Mouse (Mus musculus) liver, embryonic 12.5 days (tissue): ENCODE measurements around the gene Esf1. TPM values are rescaled to one million over a fixed set of nuclear protein-coding genes. Genes with fewer than 3 reads are reported as not detected.
"Not testable (repeated sequence)": the region's sequence is repeated elsewhere in the genome, so short reads cannot be mapped to it uniquely, and the experiment has no call there.

Experiments used
- ATAC-seq: fragments of 200-750 bp; cut with Nextera tagmentation; 2 replicates; pipeline ENCODE4 v1.8.0; 2017; ENCODE audit warnings: moderate number of reproducible peaks, mild to moderate bottlenecking, moderate library complexity
- H3K27ac ChIP-seq: fragments of 300-500 bp; sonication (generic); 2 replicates; pipeline ENCODE4 v1.5.1; 2016; ENCODE audit warnings: mild to moderate bottlenecking
- H3K27me3 ChIP-seq: fragments of 300-500 bp; sonication (generic); replicated peaks from 2 replicates; pipeline ENCODE4 v1.6.1; 2016; ENCODE audit warnings: mild to moderate bottlenecking, moderate library complexity
- H3K36me3 ChIP-seq: fragments of 300-500 bp; sonication (generic); 2 replicates; pipeline ENCODE4 v1.6.1; 2016; ENCODE audit warnings: mild to moderate bottlenecking, moderate library complexity
- H3K4me1 ChIP-seq: fragments of 300-500 bp; sonication (generic); 2 replicates; pipeline ENCODE4 v1.6.1; 2016
- H3K4me2 ChIP-seq: fragments of 300-500 bp; sonication (generic); 2 replicates; pipeline ENCODE4 v1.6.1; 2016; ENCODE audit warnings: mild to moderate bottlenecking, moderate library complexity
- H3K4me3 ChIP-seq: fragments of 300-500 bp; sonication (generic); 2 replicates; pipeline ENCODE4 v1.5.1; 2016; ENCODE audit warnings: mild to moderate bottlenecking, moderate library complexity
- H3K9ac ChIP-seq: fragments of 300-500 bp; sonication (generic); 2 replicates; pipeline ENCODE4 v1.6.1; 2016; ENCODE audit warnings: mild to moderate bottlenecking, moderate library complexity
- H3K9me3 ChIP-seq: fragments of 300-500 bp; sonication (generic); replicated peaks from 2 replicates; pipeline ENCODE4 v1.6.1; 2016; ENCODE audit warnings: mild to moderate bottlenecking, moderate library complexity
- WGBS: fragments of 180-500 bp; shearing (Covaris S2); methylation state at CpG from one replicate; pipeline ENCODE4 v1.1.7; 2016; ENCODE audit not compliant: insufficient replicate concordance; 5-methylcytosine and 5-hydroxymethylcytosine counted together
- polyA plus RNA-seq: library from polyadenylated mRNA; unstranded; fragments of >200 nt; fragmentation: Nextera tagmentation; extraction: Ambion mirVana; gene quantifications from 2 replicates; pipeline ENCODE4 v1.2.1, GENCODE M21; 2016

Gene Esf1
- polyA plus RNA-seq, 1 experiment from 2014 or later, result 20.5 TPM

DNA sequence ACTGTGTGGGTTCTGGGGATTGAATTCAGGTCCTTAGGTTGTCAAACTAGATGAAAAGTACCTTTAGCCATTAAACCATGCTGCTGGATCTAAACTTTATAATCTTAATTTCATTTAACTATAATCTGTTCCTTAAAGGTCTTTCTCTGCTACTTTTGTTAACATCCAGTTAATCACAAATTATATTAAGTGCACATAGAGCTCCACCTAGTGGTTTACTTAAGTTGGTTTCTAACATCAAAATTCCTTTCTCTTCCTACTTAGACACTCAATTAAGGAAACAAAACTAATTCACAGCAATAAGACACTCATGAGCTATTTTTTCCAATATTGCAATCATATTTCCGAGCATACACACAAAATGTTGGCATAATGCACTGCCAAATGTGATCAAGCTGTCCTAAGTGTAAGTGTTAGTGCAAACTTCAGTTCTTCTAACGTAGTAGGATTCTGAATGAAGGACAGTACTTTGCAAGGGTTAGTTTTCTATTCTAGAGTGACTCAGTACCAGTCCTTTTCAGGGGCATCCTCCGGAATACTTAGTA, 11.1 kb downstream of the Esf1 start:
- Histone ChIP-seq H3K4me1 (peaks cover 17% of the 10 kb centered on the region), H3K36me3 (peaks cover 63% of the 10 kb centered on the region), H3K4me2 (no peak overlapping the region), H3K27me3 (no peaks in the 10 kb centered on the region), H3K9me3 (no peaks in the 10 kb centered on the region), H3K27ac (no peak overlapping the region), H3K4me3 (no peak overlapping the region), H3K9ac (no peak overlapping the region)
- 73% methylated on average over 3 of the region's 3 CpGs for WGBS
- ATAC-seq, result no peak

DNA sequence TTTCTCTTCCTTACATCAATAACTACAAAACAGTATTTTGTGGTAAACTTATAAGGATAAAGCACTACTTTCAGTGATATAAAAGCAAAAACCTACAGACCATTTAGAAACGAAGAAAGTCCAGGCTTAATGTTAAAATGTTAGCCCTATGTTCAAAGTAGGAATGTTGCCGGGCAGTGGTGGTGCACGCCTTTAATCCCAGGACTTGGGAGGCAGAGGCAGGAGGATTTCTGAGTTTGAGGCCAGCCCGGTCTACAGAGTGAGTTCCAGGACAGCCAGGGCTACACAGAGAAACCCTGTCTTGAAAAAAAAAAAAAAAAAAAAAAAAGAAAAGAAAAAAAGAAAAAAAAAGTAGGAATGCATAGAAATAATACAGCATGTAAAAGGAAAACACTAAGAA, 18.6 kb downstream of the Esf1 start, which contains the start of gene Gm17374:
Gene Gm17374, plus strand, starts transcription at position 301 of the 400 bp plus-strand sequence.
- H3K4me2 ChIP-seq, H3K9me3 ChIP-seq, H3K4me3 ChIP-seq, H3K27ac ChIP-seq, H3K4me1 ChIP-seq, H3K9ac ChIP-seq, H3K27me3 ChIP-seq, ATAC-seq: not testable (repeated sequence)
- 82% methylated on average over 4 of the region's 4 CpGs for WGBS
- peaks cover 60% of the 10 kb centered on the region for H3K36me3 ChIP-seq

DNA sequence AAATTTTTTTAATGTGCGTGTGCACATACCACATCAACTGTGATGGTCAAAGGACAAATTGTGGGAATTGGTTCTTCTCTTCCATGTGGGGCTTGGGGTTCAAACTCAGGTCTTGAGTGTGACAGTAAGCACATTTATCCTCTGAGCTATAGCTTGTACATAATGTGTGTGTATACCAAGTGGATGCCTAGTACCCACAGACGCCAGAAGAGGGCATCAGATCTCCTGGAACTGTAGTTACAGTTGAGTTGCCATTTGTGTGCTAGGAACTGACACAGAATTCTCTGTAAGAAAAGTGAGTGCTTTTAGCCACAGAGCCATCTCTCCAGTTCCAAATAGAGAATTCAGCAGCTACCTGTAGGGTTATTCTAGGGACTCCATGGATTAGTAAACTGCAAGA, 44.8 kb downstream of the Esf1 start:
- no peaks in the 10 kb centered on the region for H3K9me3 ChIP-seq
- peaks cover 82% of the 10 kb centered on the region for H3K36me3 ChIP-seq
- no peak overlapping the region for H3K4me2 ChIP-seq
- no peak overlapping the region for H3K27ac ChIP-seq
- no peaks in the 10 kb centered on the region for H3K27me3 ChIP-seq
- no peak overlapping the region for H3K4me3 ChIP-seq
- no peak for ATAC-seq
- no peak overlapping the region for H3K9ac ChIP-seq
- no peaks in the 10 kb centered on the region for H3K4me1 ChIP-seq
- WGBS, result 75% methylated on average over 2 of the region's 2 CpGs

DNA sequence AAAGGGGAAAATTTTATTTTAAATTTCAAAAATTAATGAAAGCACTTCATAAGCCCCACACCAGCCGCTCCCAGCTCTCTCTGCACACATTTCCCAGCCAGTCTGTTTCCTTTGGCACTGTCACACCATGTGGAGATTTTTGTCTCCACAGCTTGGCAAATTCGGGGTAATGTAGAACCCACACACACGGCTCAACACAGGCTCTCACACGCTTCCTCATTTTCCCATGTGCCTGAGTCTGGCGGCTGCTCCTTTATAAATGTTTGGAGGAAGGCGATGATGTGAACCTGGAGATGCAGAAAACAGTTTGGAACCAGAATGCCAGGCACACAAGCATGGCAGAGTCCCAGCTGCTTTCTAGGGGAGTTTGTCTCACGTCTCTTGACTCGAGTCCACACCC, 56.5 kb downstream of the Esf1 start:
- no peaks in the 10 kb centered on the region for H3K27me3 ChIP-seq
- H3K4me1 ChIP-seq, result no peaks in the 10 kb centered on the region
- no peak overlapping the region for H3K4me2 ChIP-seq
- H3K9me3 ChIP-seq, result no peaks in the 10 kb centered on the region
- 64% methylated on average over 8 of the region's 8 CpGs for WGBS
- no peak for ATAC-seq
- no peak overlapping the region for H3K27ac ChIP-seq
- H3K4me3 ChIP-seq, result no peak overlapping the region
- no peak overlapping the region for H3K9ac ChIP-seq
- no peaks in the 10 kb centered on the region for H3K36me3 ChIP-seq

DNA sequence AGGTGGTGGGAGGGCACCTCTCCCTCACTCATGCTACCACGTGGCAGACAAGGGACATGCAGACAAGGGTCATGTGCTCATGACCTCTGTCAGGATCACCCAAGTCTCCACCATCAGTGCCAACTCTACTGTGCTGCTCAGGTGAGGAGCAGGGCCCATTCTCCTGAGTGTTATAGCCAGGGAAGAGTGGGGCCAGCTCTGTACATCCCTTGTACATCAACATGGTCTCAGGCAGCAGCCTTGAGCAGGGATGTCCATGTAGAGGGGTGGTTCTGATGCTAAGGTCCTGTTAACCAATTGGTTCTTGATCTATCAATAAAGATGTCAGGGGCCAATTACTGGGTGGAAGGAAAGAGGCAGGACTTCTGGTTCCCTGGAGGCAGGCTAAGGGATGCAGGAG, 61.4 kb downstream of the Esf1 start:
- no peaks in the 10 kb centered on the region for H3K4me1 ChIP-seq
- 29% methylated on average over 1 of the region's 1 CpGs for WGBS
- no peak overlapping the region for H3K9ac ChIP-seq
- H3K4me2 ChIP-seq, result no peak overlapping the region
- ATAC-seq, result 0 out of 2 replicates have a peak, but pooled peaks have one; percentile 32
- no peak overlapping the region for H3K27ac ChIP-seq
- no peaks in the 10 kb centered on the region; the same call in 1 of the 2 replicates for H3K27me3 ChIP-seq
- no peak overlapping the region for H3K4me3 ChIP-seq
- no peaks in the 10 kb centered on the region for H3K9me3 ChIP-seq
- no peaks in the 10 kb centered on the region for H3K36me3 ChIP-seq

DNA sequence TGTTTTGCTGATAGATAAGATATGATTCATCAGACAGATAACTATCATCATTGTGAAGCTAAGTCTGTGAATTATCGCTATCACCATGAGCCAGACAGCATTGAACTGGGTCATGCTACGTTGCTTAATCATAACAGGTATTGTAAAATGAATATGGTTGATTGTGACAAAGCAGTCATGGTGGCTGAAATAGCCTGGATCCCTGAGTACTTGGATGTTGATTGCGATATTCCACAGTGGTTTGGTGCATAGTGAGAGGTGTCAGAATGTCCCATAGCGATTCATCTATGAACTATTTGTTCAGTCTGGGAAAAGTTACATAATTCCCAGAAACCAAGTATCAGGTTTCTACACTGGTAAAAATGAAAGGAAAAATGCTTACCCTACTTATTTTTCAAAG, 62.7 kb downstream of the Esf1 start:
- Histone ChIP-seq H3K27ac (no peak overlapping the region), H3K36me3 (no peaks in the 10 kb centered on the region), H3K9me3 (no peaks in the 10 kb centered on the region), H3K9ac (no peak overlapping the region), H3K27me3 (no peaks in the 10 kb centered on the region; the same call in 1 of the 2 replicates), H3K4me1 (no peaks in the 10 kb centered on the region), H3K4me2 (no peak overlapping the region), H3K4me3 (no peak overlapping the region)
- WGBS, result 78% methylated on average over 4 of the region's 4 CpGs
- ATAC-seq, result no peak

DNA sequence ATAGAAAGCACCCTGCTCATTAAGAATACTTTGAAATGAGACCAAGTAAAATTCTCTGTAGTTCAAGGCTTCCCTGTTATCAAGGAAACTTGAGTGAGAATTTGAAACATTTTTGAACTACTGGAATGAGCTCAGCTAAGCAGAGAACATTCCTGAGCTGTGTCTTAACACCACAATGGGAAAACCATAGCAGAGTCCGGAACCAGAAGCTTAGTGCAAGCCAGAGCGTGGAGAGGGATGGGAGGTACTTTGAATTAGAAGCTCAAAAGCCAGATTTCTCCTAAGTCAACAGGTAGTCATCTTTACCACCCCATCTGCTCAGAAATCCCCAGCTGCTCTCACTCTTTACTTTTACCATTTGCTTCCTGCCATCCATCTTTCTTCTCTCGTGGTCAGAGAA, 65.4 kb downstream of the Esf1 start:
- Histone ChIP-seq H3K36me3 (no peaks in the 10 kb centered on the region), H3K27ac (no peak overlapping the region), H3K4me1 (peaks cover 6% of the 10 kb centered on the region), H3K4me2 (no peak overlapping the region), H3K4me3 (no peak overlapping the region), H3K9me3 (no peaks in the 10 kb centered on the region), H3K9ac (no peak overlapping the region), H3K27me3 (no peaks in the 10 kb centered on the region; the same call in 1 of the 2 replicates)
- ATAC-seq, result no peak
- 64% methylated on average over 3 of the region's 3 CpGs for WGBS

DNA sequence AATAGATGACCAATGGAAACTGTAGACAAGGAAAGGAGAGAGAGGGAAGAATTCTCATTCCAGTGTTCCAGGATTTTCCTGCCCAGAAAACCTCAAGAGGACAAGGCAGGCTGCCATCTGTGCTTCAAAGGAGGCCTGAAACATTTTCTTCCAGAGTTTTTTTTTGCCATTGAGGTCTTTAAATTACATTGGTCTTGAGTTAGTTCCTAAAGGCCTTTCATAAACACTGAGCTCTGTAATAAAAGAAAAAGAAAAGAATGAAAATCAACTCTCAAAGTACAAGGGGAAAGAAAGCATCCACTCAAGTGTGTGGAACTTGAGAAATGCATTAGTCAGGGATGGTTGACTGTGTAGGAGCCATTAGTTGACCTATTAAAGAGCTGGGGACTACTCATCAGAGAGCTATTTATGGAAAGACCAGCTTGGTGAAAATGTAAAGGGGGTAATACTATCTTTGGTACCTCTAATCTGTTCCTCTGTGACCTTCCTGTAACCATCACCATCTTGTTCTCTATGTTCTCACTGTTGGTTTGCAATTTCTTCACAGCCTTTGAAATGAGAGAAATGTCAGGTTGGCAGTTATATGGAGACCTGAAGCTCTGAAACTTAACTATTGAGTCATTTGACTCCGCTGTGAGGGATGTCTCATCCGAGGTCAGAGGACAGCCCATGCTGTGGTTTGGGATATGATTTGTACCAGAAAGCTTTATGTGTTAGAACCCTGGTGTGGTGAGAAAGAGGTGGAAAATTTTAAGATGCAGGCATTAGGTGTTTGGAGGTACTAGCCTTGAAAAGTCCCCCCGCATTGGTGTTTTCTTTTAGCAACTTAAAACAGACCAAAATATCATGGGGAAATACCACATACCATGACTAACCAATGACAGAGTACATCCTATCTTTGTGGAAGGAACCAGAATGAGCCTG, 69.6 kb downstream of the Esf1 start:
- WGBS, result 71% methylated on average over 3 of the region's 3 CpGs
- no peaks in the 10 kb centered on the region for H3K27me3 ChIP-seq
- H3K36me3 ChIP-seq, result no peaks in the 10 kb centered on the region
- no peak overlapping the region for H3K27ac ChIP-seq
- H3K4me1 ChIP-seq, result peaks cover 37% of the 10 kb centered on the region
- H3K9ac ChIP-seq, result no peak overlapping the region
- no peak for ATAC-seq
- no peak overlapping the region for H3K4me3 ChIP-seq
- no peak overlapping the region for H3K4me2 ChIP-seq
- H3K9me3 ChIP-seq, result no peaks in the 10 kb centered on the region

DNA sequence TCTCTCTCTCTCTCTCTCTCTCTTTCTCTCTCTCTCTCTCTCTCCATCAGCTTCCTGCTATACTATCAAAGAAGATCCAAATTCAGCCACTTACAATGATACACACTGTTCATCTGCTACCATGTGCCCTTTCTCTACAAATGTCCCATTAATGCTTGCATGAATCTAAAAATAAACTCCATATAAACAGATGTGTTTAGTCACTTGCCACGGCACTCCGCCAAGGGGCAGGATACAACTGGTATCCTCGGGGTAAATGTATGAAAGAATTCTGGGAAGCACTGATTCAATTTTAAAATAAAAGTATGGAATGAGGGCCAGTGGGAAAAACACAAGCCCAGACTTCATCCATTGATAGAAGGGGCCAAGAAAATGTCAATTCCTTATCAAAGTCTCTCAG, 70.4 kb downstream of the Esf1 start:
- Histone ChIP-seq H3K4me2 (no peak overlapping the region), H3K36me3 (no peaks in the 10 kb centered on the region), H3K4me3 (no peak overlapping the region), H3K27me3 (no peaks in the 10 kb centered on the region), H3K9me3 (no peaks in the 10 kb centered on the region), H3K9ac (no peak overlapping the region), H3K4me1 (peaks cover 37% of the 10 kb centered on the region), H3K27ac (no peak overlapping the region)
- no peak for ATAC-seq
- 83% methylated on average over 3 of the region's 3 CpGs for WGBS

DNA sequence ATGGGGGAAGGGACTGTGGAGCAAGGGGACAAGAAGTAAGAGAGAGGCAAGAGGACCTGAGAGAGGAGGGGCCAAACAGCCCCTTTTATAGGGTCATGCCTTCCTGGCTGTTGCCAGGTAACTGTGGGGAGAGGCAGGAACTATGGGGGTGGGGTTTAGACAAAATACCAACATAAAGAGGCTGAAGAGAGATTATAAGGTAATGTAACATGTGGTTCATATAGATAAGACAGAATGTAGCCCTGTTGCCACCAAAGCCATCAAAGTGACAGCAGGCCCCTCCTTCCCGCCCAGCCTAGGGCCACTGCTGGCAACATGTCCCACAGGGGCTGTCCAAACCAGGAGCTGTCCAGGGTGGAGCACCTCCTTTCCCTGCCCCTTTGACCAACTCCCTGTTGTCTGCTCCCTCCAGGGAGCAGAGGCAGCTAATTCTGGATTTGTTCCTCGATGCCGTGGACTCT, 73.2 kb downstream of the Esf1 start:
- peak overlapping the region; percentile 90 for H3K27ac ChIP-seq
- ATAC-seq, result peak; percentile 99
- H3K4me2 ChIP-seq, result peak overlapping the region; percentile 57

DNA sequence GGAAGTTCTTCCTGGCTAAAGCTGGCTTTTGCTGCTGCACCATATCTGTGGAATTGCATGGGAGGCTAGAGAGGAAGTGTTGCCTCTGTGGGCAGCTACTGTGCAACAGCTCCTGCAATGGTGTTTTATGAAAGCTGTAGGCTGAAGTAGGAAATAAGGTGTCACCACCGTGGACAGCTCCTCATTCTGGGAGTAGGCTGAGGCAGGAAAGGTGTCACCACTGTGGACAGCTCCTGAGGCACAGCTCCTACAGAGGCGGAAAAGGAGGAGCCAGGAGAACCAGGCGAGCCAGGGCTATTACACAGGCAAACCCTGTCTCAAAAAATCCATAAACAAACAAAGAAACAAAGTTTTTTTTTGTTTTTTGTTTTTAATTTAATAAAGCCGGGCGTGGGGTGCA, 74.3 kb downstream of the Esf1 start:
- no peak for ATAC-seq

More for the DNA sequence above, 73.2 kb downstream of the Esf1 start:
- Histone ChIP-seq H3K36me3 (no peaks in the 10 kb centered on the region), H3K9ac (peak overlapping the region; percentile 35; the same call in 1 of the 2 replicates), H3K4me3 (no peak overlapping the region; the same call in 1 of the 2 replicates), H3K4me1 (peaks cover 37% of the 10 kb centered on the region), H3K27me3 (no peaks in the 10 kb centered on the region), H3K9me3 (no peaks in the 10 kb centered on the region)
- 34% methylated on average over 3 of the region's 3 CpGs for WGBS

DNA sequence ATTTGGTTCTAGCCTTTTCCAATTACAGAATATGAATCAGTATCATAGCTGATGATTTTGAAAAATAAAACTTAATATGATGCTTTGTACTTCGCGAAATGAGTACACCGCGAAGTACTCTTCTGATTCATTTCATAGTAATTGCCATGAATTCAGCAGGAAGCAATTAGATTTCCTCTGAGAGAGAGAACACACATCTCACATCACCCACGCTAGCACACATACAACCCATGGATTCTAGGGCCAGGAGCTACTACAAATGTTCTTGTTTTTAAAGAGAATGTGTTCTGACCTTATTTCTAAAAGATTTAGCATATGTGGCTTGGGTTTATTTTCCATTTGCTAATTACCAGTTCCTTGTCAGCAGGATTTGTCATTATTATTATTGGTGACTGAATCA, 76.9 kb downstream of the Esf1 start:
- 77% methylated on average over 5 of the region's 5 CpGs for WGBS
- H3K27ac ChIP-seq, result no peak overlapping the region
- H3K36me3 ChIP-seq, result no peaks in the 10 kb centered on the region
- H3K4me3 ChIP-seq, result no peak overlapping the region
- H3K4me2 ChIP-seq, result no peak overlapping the region
- H3K4me1 ChIP-seq, result peaks cover 24% of the 10 kb centered on the region
- no peaks in the 10 kb centered on the region for H3K27me3 ChIP-seq
- no peaks in the 10 kb centered on the region for H3K9me3 ChIP-seq
- no peak for ATAC-seq
- H3K9ac ChIP-seq, result no peak overlapping the region

More for the DNA sequence above, 74.3 kb downstream of the Esf1 start:
- Histone ChIP-seq H3K27me3 (no peaks in the 10 kb centered on the region), H3K4me2 (no peak overlapping the region), H3K4me3 (no peak overlapping the region), H3K4me1 (peaks cover 37% of the 10 kb centered on the region), H3K27ac (no peak overlapping the region), H3K9ac (no peak overlapping the region), H3K9me3 (no peaks in the 10 kb centered on the region), H3K36me3 (no peaks in the 10 kb centered on the region)
- WGBS, result 70% methylated on average over 5 of the region's 5 CpGs
